Mouse (Mus musculus) heart, embryonic 11.5 days (tissue): ENCODE data around the gene Ccn5. TPM values are rescaled to one million over a fixed set of nuclear protein-coding genes. Genes with fewer than 3 reads are reported as not detected.

Source experiments
- ATAC-seq: fragments of 200-750 bp; cut with Nextera tagmentation; replicated peaks from 2 replicates; pipeline ENCODE4 v1.8.0; 2017; ENCODE audit warnings: moderate library complexity; ENCODE audit not compliant: insufficient number of reproducible peaks, low FRiP score, low TSS enrichment
- H3K27ac ChIP-seq: fragments of 300-500 bp; sonication (generic); 2 replicates; pipeline ENCODE4 v1.5.1; 2014; ENCODE audit warnings: mild to moderate bottlenecking, low read depth, low read length
- H3K27me3 ChIP-seq: fragments of 300-500 bp; sonication (generic); 2 replicates; pipeline ENCODE4 v1.6.1; 2014; ENCODE audit warnings: mild to moderate bottlenecking, low read length, mixed read lengths; ENCODE audit not compliant: control insufficient read depth, insufficient read depth
- H3K36me3 ChIP-seq: fragments of 300-500 bp; sonication (generic); 2 replicates; pipeline ENCODE4 v1.6.1; 2014; ENCODE audit warnings: mild to moderate bottlenecking, low read length, moderate library complexity, mixed read lengths; ENCODE audit not compliant: control insufficient read depth, insufficient read depth
- H3K4me1 ChIP-seq: fragments of 300-500 bp; sonication (generic); 2 replicates; pipeline ENCODE4 v1.6.1; 2014; ENCODE audit warnings: low read length; ENCODE audit not compliant: control insufficient read depth, insufficient read depth
- H3K4me2 ChIP-seq: fragments of 300-500 bp; sonication (generic); 2 replicates; pipeline ENCODE4 v1.6.1; 2014; ENCODE audit warnings: mild to moderate bottlenecking, moderate library complexity
- H3K4me3 ChIP-seq: fragments of 300-500 bp; sonication (generic); 2 replicates; pipeline ENCODE4 v1.5.1; 2014; ENCODE audit warnings: low read depth, low read length
- H3K9ac ChIP-seq: fragments of 300-500 bp; sonication (generic); 2 replicates; pipeline ENCODE4 v1.6.1; 2014; ENCODE audit warnings: mild to moderate bottlenecking, low read depth, low read length, moderate library complexity
- H3K9me3 ChIP-seq: fragments of 300-500 bp; sonication (generic); replicated peaks from 2 replicates; pipeline ENCODE4 v1.6.1; 2016; ENCODE audit warnings: low read length; ENCODE audit not compliant: control insufficient read depth
- WGBS: fragments of 180-500 bp; shearing (Covaris S2); extraction: QIAGEN DNeasy Blood & Tissue Kit; methylation state at CpG from one replicate; pipeline ENCODE4 v1.1.7; 2014; ENCODE audit not compliant: insufficient replicate concordance; 5-methylcytosine and 5-hydroxymethylcytosine counted together
- polyA plus RNA-seq: library from polyadenylated mRNA; unstranded; fragments of >200 nt; fragmentation: Nextera tagmentation; extraction: Ambion mirVana; gene quantifications from 2 replicates; pipeline ENCODE4 v1.2.1, GENCODE M21; 2014

The Ccn5 gene
- polyA plus RNA-seq, 1 experiment from 2014 or later: 0.14 TPM

DNA sequence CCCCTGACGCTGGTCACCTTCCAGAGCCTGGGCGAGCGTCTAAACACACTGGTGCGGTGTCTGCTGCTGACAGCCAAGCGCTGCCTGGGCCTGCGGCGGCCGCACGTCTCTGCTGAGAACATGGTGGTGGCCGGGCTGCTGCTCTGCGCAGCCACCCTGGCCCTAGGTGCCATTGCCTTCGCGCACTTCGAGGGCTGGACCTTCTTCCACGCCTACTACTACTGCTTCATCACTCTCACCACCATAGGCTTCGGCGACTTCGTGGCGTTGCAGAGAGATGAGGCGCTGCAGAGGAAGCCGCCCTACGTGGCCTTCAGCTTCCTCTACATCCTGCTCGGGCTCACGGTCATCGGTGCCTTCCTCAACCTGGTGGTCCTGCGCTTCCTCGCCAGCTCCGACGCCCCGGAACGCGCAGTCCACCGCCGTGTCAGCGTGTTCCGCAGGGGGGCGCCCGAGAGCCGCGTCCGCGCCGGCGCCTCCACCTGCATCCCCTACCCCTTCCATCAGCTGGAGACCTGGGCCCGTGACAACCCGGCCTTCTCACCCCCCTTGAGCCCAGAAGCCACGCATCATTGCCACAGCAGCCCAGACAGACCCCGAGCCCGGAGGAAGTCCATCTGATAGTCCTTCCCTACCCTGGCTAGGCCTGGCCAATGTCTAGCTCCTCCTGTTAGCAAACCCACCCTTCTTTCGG, 37.7 kb downstream of the Ccn5 start:
- peaks cover 64% of the 10 kb centered on the region for H3K27me3 ChIP-seq
- WGBS: 15% methylated on average over 50 of the region's 50 CpGs
- no peak for ATAC-seq

DNA sequence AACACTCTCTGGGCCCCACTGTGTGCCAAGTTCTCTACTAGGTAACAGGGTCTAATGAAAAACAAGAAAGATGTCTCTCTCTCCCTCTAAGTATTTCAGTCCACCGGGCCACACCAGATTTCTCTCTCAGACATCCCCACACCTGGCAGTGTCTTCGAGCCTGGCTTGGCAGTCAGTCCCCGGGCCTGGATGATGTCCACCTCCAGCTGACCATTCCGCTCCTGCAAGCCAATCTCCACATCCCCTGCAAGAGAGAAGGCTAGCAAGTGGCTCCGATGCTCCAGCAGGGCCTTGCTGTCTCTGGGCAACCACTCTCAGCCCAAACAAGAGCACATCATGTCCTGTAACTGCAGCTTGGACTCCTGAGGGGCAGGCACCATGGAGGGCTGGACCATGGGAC, 44.6 kb downstream of the Ccn5 start:
- WGBS: 88% methylated on average over 5 of the region's 5 CpGs
- Histone ChIP-seq H3K4me2 (no peak overlapping the region), H3K9ac (no peak overlapping the region), H3K4me1 (no peaks in the 10 kb centered on the region; the same call in 1 of the 2 replicates), H3K4me3 (no peak overlapping the region), H3K27ac (no peak overlapping the region), H3K36me3 (no peaks in the 10 kb centered on the region), H3K9me3 (no peaks in the 10 kb centered on the region), H3K27me3 (peaks cover 14% of the 10 kb centered on the region)
- ATAC-seq: no peak

More for the DNA sequence above, 37.7 kb downstream of the Ccn5 start:
- Histone ChIP-seq H3K9ac (no peak overlapping the region), H3K4me1 (peaks cover 2% of the 10 kb centered on the region; the same call in 1 of the 2 replicates), H3K4me2 (peak overlapping the region; percentile 42), H3K9me3 (no peaks in the 10 kb centered on the region), H3K4me3 (peak overlapping the region; percentile 10; the same call in 1 of the 2 replicates), H3K36me3 (no peaks in the 10 kb centered on the region), H3K27ac (no peak overlapping the region)

DNA sequence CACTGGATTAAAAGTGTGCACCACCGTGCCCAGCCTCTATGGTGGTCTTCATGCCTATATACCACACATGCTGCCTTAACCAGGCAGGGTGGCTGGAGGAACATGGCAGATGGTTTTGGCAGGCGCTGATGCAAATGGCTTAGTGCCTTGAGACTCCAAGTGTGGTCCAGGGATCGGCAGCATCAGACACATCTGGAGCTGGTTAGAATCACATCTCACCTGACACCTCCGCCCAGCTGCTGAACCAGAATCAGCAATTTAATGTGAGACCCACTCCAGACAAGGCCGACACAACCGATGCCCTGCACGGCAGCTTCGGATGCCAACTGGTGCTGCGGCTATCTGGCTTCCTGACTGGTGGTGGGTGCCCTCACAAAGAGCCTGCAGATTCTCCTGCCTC, 45.4 kb downstream of the Ccn5 start:
- 73% methylated on average over 9 of the region's 9 CpGs for WGBS
- Histone ChIP-seq H3K9ac (no peak overlapping the region), H3K27me3 (peaks cover 11% of the 10 kb centered on the region)

DNA sequence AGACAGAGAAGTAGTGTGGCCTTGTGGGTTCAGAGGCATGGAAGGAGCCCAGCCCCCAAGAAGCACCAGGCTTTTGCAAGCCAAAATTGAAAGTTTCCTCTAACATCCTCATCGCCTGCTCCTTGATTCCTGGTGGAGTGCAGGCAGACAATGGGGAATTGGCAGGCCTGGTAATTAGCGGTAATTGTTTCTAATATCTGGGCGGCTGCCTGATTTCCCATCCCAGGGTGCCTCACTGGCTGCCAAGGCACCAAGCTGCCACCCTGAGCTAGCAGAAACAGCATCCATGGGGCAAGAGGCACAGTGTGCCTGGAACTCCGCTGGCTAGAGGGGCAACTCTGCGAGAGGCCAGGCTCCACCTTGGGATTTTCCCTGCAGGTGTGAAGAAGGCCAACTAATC, 49.1 kb downstream of the Ccn5 start:
- H3K4me1 ChIP-seq: no peaks in the 10 kb centered on the region; the same call in 1 of the 2 replicates
- H3K9ac ChIP-seq: no peak overlapping the region
- ATAC-seq: no peak
- H3K4me3 ChIP-seq: no peak overlapping the region
- no peaks in the 10 kb centered on the region for H3K9me3 ChIP-seq
- no peak overlapping the region for H3K4me2 ChIP-seq
- H3K36me3 ChIP-seq: no peaks in the 10 kb centered on the region
- 60% methylated on average over 5 of the region's 5 CpGs for WGBS
- H3K27ac ChIP-seq: no peak overlapping the region
- peaks cover 10% of the 10 kb centered on the region for H3K27me3 ChIP-seq

More for the DNA sequence above, 45.4 kb downstream of the Ccn5 start:
- no peaks in the 10 kb centered on the region for H3K9me3 ChIP-seq
- no peak for ATAC-seq
- H3K27ac ChIP-seq: no peak overlapping the region
- no peaks in the 10 kb centered on the region; the same call in 1 of the 2 replicates for H3K4me1 ChIP-seq
- H3K4me2 ChIP-seq: no peak overlapping the region
- H3K4me3 ChIP-seq: no peak overlapping the region
- no peaks in the 10 kb centered on the region for H3K36me3 ChIP-seq

GRCm38 (mm10) chr2:163871266-163871665, 50.6 kb downstream of the Ccn5 start:
- peaks cover 4% of the 10 kb centered on the region; the same call in 1 of the 2 replicates for H3K4me1 ChIP-seq
- no peaks in the 10 kb centered on the region for H3K9me3 ChIP-seq
- H3K9ac ChIP-seq: no peak overlapping the region
- H3K4me3 ChIP-seq: no peak overlapping the region
- H3K4me2 ChIP-seq: no peak overlapping the region
- WGBS: 69% methylated on average over 4 of the region's 4 CpGs
- no peaks in the 10 kb centered on the region for H3K36me3 ChIP-seq
- H3K27ac ChIP-seq: no peak overlapping the region
- H3K27me3 ChIP-seq: peaks cover 10% of the 10 kb centered on the region
- no peak for ATAC-seq

DNA sequence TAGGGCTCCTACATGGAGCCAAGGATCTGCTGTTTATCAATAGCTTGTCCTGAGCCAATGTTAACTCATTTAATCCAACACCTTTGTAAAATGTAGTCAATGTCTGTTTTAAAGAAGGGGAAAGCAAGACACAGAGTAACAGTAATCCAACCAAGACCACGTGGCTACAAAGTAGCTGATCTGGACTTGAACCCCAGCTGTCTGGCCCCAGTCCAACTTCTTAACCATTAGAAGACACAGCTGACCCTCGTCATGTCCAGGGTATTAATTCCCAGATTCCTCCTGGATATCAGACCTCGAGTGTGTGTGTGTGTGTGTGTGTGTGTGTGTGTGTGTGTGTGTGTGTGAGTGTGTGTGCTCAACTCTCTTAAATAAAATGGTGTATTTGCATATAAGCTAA, 51.2 kb downstream of the Ccn5 start:
- no peaks in the 10 kb centered on the region for H3K9me3 ChIP-seq
- H3K27me3 ChIP-seq: peaks cover 10% of the 10 kb centered on the region
- no peak overlapping the region for H3K4me2 ChIP-seq
- ATAC-seq: no peak
- H3K4me3 ChIP-seq: no peak overlapping the region
- no peak overlapping the region for H3K27ac ChIP-seq
- H3K4me1 ChIP-seq: peaks cover 4% of the 10 kb centered on the region; the same call in 1 of the 2 replicates
- 50% methylated on average over 3 of the region's 3 CpGs for whole genome bisulfite sequencing
- no peaks in the 10 kb centered on the region for H3K36me3 ChIP-seq
- no peak overlapping the region for H3K9ac ChIP-seq

GRCm38 (mm10) chr2:163874877-163875276, 54.2 kb downstream of the Ccn5 start:
- Histone ChIP-seq H3K4me1 (peaks cover 4% of the 10 kb centered on the region; the same call in 1 of the 2 replicates), H3K36me3 (no peaks in the 10 kb centered on the region), H3K9ac (no peak overlapping the region), H3K27me3 (peaks cover 11% of the 10 kb centered on the region), H3K27ac (no peak overlapping the region), H3K4me2 (no peak overlapping the region), H3K9me3 (no peaks in the 10 kb centered on the region), H3K4me3 (no peak overlapping the region)
- 48% methylated on average over 5 of the region's 5 CpGs for WGBS
- ATAC-seq: no peak

DNA sequence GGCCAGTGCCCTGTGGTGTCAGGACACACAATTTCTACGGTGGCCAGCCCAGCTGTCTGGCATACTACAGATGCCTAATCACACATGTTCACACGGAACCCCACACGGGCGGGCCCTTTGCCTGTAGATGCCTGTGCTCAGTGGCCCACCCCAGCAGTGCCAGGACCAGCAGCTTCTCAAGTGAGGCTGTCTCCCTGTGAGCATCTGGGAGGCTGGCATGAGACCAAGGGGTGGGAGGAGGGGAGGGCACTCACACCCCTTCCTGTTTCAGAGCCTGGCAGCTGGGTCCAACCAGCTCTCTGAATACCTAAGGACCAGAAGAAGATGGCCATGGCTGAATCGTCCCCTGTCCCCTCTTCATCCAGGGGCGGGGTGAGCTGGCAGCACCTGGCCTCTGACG, 54.8 kb downstream of the Ccn5 start:
- Histone ChIP-seq H3K27ac (no peak overlapping the region), H3K4me2 (no peak overlapping the region), H3K36me3 (no peaks in the 10 kb centered on the region), H3K27me3 (peaks cover 8% of the 10 kb centered on the region), H3K4me3 (no peak overlapping the region), H3K9ac (no peak overlapping the region), H3K9me3 (no peaks in the 10 kb centered on the region), H3K4me1 (peaks cover 4% of the 10 kb centered on the region; the same call in 1 of the 2 replicates)
- no peak for ATAC-seq
- 65% methylated on average over 7 of the region's 7 CpGs for WGBS
